In genomic region chr7:82260210-82260609, GRCm38 (mm10) we compare ENCODE assay signal across 9 mouse cellular contexts.
A peak's percentile ranks its signal among the peaks of the same experiment; 100 is the strongest.
DNase-seq lines count a peak whose midpoint lies in the region; ATAC-seq and TF ChIP-seq lines count a peak whose summit lies in the region.
"Had no signal": no experiment of that assay in that cellular context is flagged by ENCODE, and none has a peak within 500 bp of the region (broad histone marks: within the 10 kb centered on the region; RNA-seq: fewer than 3 reads in every experiment).

No protein-coding gene starts in this region.

- no peaks in the 10 kb centered on the region for H3K4me1 ChIP-seq in intestine, postnatal 0 days (replicated peaks; ENCODE audit: control insufficient read depth, insufficient read depth, low read length)
- no peaks in the 10 kb centered on the region for H3K4me1 ChIP-seq in intestine, embryonic 16.5 days (ENCODE audit: control insufficient read depth, insufficient read depth, low read length)
- H3K4me1 ChIP-seq in E14TG2a.4 (replicated peaks; ENCODE audit: low read depth, low read length), result peaks cover 68% of the 10 kb centered on the region
- no peaks in the 10 kb centered on the region for H3K4me1 ChIP-seq in forebrain, embryonic 15.5 days
- H3K4me1 ChIP-seq: liver, embryonic 15.5 days had no signal

- H3K27me3 ChIP-seq in intestine, postnatal 0 days (replicated peaks; ENCODE audit: control insufficient read depth, insufficient read depth, low read length), result no peaks in the 10 kb centered on the region
- no peaks in the 10 kb centered on the region for H3K27me3 ChIP-seq in intestine, embryonic 16.5 days (replicated peaks; ENCODE audit: control insufficient read depth, insufficient read depth, low read length)
- H3K27me3 ChIP-seq in E14TG2a.4 (ENCODE audit: insufficient read depth, low read length), result no peaks in the 10 kb centered on the region
- no peaks in the 10 kb centered on the region for H3K27me3 ChIP-seq in forebrain, embryonic 15.5 days
- H3K27me3 ChIP-seq: liver, embryonic 15.5 days had no signal

- 74% methylated on average over 6 of the region's 6 CpGs for WGBS in intestine, postnatal 0 days
- WGBS in intestine, embryonic 16.5 days, result 78% methylated on average over 6 of the region's 6 CpGs
- WGBS in forebrain, embryonic 15.5 days, result 64% methylated on average over 6 of the region's 6 CpGs

- H3K4me3 ChIP-seq in intestine, postnatal 0 days (ENCODE audit: low read depth, low read length), result no peak overlapping the region
- H3K4me3 ChIP-seq in intestine, embryonic 16.5 days (ENCODE audit: low read length), result no peak overlapping the region
- no peak overlapping the region for H3K4me3 ChIP-seq in E14TG2a.4 (replicated peaks; ENCODE audit: low read length)
- no peak overlapping the region for H3K4me3 ChIP-seq in forebrain, embryonic 15.5 days
- H3K4me3 ChIP-seq: liver, embryonic 15.5 days had no signal

- DNase-seq in 416B (ENCODE audit: low read depth), result peak; percentile 36
- peak; percentile 75 to 80 for DNase-seq in cerebellum, postnatal 10 days
- peak; percentile 20 to 69 for DNase-seq in kidney, postnatal 36 days
- DNase-seq in right cerebral cortex, postnatal 10 days (ENCODE audit: low spot score in 2 of 2), result peak; percentile 48 to 54

- H3K9me3 ChIP-seq in intestine, postnatal 0 days (ENCODE audit: control insufficient read depth), result no peaks in the 10 kb centered on the region
- no peaks in the 10 kb centered on the region for H3K9me3 ChIP-seq in intestine, embryonic 16.5 days (ENCODE audit: control insufficient read depth, low read length)
- H3K9me3 ChIP-seq in E14TG2a.4 (ENCODE audit: low read length), result no peaks in the 10 kb centered on the region
- no peaks in the 10 kb centered on the region for H3K9me3 ChIP-seq in forebrain, embryonic 15.5 days
- H3K9me3 ChIP-seq: liver, embryonic 15.5 days had no signal

- H3K9ac ChIP-seq in intestine, postnatal 0 days (ENCODE audit: low read depth, low read length), result no peak overlapping the region
- H3K9ac ChIP-seq in intestine, embryonic 16.5 days (ENCODE audit: low read depth, low read length), result no peak overlapping the region
- no peak overlapping the region for H3K9ac ChIP-seq in forebrain, embryonic 15.5 days (replicated peaks)
- H3K9ac ChIP-seq: liver, embryonic 15.5 days had no signal

- H3K36me3 ChIP-seq in intestine, postnatal 0 days (ENCODE audit: control insufficient read depth, insufficient read depth), result no peaks in the 10 kb centered on the region
- H3K36me3 ChIP-seq in intestine, embryonic 16.5 days (ENCODE audit: control insufficient read depth, insufficient read depth, low read length), result no peaks in the 10 kb centered on the region
- no peaks in the 10 kb centered on the region for H3K36me3 ChIP-seq in E14TG2a.4 (ENCODE audit: insufficient read depth, low read length)
- H3K36me3 ChIP-seq in forebrain, embryonic 15.5 days, result no peaks in the 10 kb centered on the region
- H3K36me3 ChIP-seq: liver, embryonic 15.5 days had no signal

- no peak overlapping the region for H3K4me2 ChIP-seq in intestine, postnatal 0 days (replicated peaks; ENCODE audit: low read depth)
- H3K4me2 ChIP-seq in intestine, embryonic 16.5 days (ENCODE audit: low read depth, low read length), result no peak overlapping the region
- H3K4me2 ChIP-seq in forebrain, embryonic 15.5 days (replicated peaks), result no peak overlapping the region
- H3K4me2 ChIP-seq: liver, embryonic 15.5 days had no signal

- no peak overlapping the region for H3K27ac ChIP-seq in intestine, postnatal 0 days (ENCODE audit: low read depth, low read length)
- no peak overlapping the region for H3K27ac ChIP-seq in intestine, embryonic 16.5 days (ENCODE audit: low read length)
- H3K27ac ChIP-seq in forebrain, embryonic 15.5 days (replicated peaks), result no peak overlapping the region
- H3K27ac ChIP-seq: liver, embryonic 15.5 days had no signal

- peak; percentile 77 for TF ChIP-seq CTCF in intestine, postnatal 0 days (IDR thresholded peaks at IDR 0.05; ENCODE audit: low read depth)
- peak; percentile 71 for TF ChIP-seq CTCF in E14TG2a.4 (conservative IDR thresholded peaks at IDR 0.05; ENCODE audit: low read length)

- ATAC-seq in intestine, postnatal 0 days, result no peak
- no peak for ATAC-seq in intestine, embryonic 16.5 days
- ATAC-seq in forebrain, embryonic 15.5 days (replicated peaks), result no peak
